Mouse (Mus musculus): ENCODE data around the gene Gm16485.

DNA sequence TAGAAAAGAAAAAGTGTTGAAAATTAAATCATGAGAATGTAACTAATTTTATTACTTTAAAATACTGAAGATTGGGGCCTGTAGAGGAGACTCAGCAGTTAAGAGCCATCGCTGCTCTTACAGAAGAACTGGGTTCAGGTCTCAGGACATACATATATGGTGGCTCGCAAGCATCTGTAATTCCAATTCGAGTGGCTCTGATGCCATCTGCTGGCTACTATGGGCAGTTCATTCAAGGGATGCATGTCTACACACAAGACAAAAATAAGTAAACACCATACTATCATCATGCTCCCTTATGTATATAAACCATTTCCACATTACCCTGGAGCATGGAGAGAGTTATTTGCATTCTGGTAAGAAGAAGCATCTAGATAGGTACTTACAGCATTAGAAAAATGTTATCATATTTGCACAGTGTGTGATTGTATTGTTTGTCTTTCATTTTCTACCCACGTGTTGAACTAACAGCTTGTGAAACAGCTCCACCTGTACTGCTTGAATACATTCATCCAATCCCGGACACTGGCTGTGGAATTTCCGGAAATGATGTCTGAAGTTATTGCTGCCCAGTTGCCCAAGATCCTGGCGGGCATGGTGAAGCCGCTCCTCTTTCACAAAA, 7.0 kb upstream of the Gm16485 start:
- TF ChIP-seq POLR2A (IDR thresholded peaks at IDR 0.05; ENCODE audit: low read depth, low read length) (no peak), CTCF (IDR thresholded peaks at IDR 0.05; ENCODE audit: borderline replicate concordance, insufficient read depth, low read length) (no peak)
